Mouse (Mus musculus) urinary bladder, postnatal 25 days (tissue): ENCODE results near the gene Smyd5.
A peak's percentile ranks its signal among the peaks of the same experiment; 100 is the strongest.

Source experiments
- DNase-seq: peaks from one replicate; pipeline ENCODE4 v3.0.0; 2022; ENCODE audit warnings: low spot score

Gene Smyd5

DNA sequence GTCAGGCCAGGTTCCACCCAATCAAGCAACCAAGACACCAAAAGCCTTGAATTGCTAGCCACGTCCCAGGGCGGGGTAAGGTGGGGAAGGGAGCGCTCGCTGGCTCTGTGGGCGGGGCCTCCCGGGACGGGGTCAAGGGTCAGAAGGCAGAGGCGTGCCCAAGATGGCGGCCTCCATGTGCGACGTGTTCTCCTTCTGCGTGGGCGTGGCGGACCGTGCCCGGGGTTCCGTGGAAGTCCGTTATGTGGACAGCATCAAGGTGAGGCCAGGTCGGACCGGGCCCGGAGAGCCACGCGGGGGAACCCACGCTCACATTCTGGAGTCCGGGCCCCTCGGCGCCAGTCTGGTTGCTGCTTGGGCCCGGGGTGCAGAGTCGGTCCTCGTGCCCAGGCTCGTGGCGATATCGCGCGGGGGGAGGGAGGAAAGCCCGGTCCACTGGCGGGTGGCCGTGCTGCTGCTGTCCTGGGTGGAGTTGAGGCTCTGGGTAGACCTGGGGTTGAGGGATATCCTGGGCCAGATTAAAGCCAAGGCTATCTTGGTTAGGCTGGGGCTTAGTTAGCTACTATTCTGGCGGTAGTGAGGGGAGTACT is at the start of gene Smyd5:
Gene Smyd5, plus strand, starts transcription at position 148 of the 590 bp plus-strand sequence.
- peak; percentile 89 for DNase-seq

DNA sequence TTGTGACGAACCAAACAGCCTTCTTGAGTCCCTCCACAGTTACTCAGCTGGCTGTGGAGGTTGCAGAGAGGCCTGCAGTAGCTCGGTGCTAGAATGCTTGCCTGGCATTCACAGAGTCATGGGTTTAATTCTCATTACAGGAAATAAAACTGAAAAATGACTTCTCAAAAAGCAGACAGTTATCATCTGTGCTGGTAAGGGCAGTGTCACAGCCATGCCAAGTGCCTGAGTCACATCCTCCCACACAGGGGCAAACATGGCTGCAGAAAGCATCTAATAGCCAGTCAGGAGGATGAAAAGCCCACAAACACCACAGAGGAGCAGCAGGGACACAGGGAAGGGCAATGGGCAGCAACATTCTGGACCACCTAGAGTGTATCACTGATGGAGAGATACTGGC is 49.0 kb upstream of the Smyd5 start:
- no peak for DNase-seq

DNA sequence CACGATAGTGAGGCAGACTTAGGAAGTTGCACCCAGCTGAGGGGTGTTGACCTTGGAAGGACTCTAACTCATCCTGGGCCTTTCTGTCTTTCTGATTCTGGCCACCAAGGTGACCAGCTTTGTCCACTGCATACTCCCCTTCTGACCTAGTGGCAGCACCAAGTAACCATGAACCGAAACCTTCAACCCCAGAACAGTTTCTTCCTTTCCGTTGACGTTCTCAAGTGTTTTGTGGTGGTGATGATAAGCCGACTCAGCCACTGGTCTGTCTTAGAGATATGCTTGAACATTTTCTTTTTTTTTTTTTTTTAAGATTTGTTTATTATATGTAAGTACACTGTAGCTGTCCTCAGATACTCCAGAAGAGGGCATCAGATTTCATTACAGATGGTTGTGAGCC is 43.2 kb upstream of the Smyd5 start:
- no peak for DNase-seq

DNA sequence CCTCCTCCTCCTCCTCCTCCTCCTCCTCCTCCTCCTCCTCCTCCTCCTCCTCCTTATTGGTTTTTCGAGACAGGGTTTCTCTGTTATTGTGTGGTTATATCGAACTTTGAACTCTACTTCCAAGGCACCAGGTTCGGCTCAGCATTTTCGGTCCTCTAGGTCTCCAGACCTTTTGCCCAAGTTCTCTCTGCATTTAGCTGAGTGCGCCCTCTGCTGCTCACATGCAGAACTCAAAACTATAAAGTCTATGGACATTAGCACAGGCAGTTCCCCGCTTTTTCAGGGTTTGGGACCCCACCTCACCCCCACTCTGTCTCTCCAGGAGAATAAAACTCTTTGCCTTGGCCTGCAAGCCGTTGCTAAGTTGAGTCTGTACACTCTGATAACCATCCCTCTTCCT is 40.0 kb upstream of the Smyd5 start:
- DNase-seq = peak; percentile 76

DNA sequence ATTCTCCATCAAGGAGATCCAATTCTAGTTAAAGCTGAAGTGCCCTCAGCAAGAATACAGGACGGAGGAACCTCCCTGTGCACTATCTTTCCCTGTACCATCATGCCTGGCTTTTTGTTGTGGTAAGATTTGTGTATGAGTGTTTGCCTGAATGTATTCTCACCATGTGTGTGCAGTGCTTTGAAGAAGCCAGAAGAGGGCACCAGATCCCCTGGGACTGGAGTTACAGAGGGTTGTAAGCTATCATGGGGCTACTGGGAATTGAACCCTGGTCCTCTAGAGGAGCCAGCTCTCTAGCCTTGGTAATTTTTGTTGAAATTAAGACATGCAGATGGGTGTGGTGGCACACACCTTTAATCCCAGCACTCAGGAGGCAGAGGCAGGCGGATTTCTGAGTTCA is 36.4 kb upstream of the Smyd5 start:
- no peak for DNase-seq

DNA sequence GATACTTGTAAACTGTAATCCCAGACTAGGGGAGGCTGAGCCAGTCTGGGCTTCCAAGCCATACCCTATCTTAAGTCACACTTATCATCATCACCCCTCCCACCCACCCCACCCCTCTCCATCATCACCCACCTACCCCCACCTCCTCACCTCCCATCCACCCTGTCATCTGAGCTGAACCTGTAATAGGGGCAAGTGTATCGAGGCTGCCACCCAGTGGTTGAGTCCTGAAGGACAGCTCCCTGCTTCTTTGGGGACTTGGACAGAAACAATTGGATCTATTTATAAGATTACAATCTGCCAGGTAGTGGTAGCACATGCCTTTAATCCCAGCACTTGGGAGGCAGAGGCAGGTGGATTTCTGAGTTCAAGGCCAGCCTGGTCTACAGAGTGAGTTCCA is 34.6 kb upstream of the Smyd5 start:
- peak; percentile 32 for DNase-seq

DNA sequence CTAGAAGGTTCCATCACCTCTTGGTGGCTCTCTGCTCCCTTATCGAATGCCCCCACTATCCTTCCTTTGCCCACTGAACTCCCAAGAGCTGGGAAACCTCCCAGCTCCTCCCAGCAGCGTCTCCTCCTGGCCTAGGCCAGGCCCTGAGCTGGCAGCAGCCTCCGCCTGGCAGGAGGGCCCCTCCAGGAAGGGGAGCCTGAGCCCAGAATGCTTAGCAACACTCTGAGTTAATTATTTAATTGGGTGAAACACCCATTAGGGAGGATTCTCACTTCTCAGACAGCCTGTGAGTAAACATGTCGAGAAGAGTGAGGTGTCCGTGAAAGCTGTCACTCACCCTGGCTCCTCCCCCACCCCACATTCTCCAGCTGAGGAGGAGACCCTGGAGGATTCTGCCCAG is 32.1 kb upstream of the Smyd5 start:
- DNase-seq = no peak

DNA sequence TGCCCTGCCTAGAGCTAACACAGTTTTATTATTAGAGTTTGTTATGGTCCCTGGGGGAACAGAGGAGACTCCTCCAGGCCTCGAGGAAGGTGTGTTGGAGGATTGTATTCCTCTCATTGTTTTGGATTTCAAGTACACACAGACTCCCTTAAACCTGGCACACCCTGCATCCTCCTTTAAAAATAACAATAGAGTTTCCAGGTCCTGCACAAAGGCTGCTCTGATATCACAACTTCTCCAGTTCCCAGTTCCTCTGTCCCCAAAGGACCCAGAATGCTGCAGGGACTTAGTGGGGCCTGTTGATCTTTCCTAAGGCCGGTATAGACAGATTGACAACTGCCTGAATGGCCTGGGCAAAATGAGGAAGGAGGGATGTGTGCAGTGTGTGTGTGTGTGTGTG is 29.2 kb upstream of the Smyd5 start:
- no peak for DNase-seq

DNA sequence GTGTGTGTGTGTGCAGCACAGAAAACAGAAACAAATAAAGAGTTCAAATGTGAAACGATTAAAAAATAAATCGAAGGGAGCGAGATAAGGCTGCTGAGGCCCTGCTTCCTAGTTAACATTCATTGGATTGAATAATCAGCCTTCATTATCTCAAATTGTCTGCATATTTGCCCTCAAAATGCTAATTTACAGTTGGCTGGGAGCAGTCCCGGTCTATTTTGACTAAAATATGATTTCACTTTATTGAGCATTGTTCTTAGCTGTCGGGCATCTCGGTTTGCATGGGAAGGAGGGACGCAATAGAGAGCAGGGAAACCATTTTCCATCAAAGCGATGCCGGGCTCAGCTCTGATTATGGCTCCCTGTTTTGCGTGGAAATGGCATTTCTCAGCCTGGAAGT is 28.8 kb upstream of the Smyd5 start:
- DNase-seq = no peak

DNA sequence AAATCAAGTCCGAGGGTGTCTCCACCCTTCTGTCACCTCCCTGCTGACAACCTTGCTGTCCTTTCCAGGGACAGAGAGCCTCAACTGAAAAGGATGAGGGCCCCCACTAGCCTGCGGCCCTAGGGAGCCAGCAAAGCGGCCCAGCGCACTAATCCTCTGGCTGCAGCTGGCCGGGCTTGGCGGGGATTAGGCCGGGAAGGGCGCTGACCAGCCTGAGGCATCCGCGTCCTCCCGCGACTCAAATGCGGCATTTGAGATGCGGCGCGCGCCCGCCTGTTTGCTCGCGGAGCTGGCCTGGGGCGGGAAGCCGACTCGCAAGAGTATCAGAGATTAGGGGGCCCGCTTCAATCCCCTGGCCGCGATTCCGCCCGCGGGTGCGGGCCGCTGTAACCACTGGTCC is 22.8 kb upstream of the Smyd5 start:
- no peak for DNase-seq

DNA sequence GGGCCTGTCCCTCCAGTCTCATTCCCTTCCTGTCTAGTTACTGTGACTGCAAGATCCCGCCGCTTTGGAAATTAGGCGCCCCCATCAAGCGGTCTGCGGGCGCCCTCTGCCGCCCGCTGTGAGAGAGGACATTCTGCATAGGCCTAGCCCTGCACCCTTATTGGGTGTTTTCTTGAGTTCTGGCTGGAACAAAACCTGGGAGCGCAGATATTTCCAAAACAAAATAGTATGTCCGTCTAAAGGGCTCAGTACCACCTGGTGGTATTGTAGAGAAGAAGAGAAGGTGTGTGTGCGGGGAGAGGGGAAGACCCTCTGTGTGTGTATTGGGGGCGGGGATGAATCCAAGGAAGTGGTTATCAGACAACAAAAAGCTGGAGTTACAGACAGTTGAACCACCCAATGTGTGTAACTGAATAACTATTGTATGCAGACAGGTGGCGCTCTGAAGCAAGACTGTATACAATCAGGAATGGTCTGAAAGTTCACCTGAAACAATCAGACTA is 21.0 kb upstream of the Smyd5 start:
- DNase-seq = peak; percentile 23

DNA sequence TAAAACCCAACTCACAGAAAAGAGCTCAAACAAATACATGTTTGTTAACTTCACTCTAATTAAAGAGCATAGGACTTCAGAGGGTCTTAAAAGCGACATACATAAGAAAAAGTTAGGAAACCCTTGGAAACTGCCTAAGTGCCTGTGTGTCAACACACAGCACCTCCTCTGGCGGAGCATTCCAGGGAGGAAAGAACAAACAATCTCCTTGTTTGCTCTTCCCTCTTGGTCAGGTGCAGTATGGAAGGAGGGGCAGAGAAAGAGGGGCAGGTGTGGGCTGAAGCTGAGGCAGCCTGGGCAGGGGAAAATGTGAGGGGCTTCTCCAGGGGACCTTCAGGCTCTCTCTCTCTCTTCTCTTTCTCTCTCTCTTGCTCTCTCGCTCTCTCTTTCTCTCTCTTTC is 16.0 kb upstream of the Smyd5 start:
- no peak for DNase-seq

DNA sequence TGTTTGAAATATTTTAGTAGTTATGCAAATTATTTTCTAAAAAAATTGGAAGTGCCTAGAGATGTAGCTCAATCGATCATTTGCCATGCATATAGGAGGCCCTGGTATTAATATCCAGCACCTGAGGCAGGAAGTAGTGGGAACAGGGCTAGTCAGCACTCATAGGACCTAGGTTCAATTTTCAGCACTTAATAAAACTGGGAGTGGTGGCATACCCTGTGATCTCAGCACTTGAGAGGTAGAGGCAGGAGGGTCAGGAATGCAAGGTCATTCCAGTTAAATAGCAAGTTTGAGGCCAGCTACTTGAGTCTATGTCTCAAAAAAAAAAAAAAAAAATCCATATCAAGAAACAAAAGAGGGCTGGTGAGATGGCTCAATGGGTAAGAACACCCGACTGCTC is 12.6 kb upstream of the Smyd5 start:
- DNase-seq = no peak

DNA sequence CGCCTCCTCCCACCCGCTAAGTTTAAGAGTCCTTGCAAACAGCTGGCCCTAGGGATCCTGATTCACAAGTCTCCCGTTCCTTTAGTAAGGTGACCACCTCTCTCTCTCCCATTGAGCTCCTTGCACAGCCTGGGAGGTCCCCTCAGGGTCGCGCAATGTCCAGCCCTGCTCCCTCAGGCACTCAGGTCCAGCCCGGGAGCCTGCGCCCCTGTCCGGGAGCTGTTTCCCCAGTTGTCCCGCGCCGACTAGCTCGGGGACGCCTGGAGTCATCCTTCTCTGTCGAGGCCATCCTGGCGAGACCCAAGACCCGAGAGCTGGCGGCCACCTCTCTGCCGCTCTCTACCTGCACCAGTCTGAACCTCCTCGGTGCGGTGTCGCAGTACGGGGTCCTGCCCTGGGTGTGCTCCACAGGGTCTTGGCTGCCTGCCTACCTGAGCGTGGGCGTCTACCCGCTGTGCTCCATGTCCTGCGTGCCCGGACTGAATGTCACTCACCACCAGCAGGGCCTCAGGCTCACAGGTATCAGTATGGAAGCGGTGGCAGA is 7.9 kb upstream of the Smyd5 start, which contains the start of gene Noto:
Gene Noto, plus strand, starts transcription at position 51 of the 544 bp plus-strand sequence.
- no peak for DNase-seq

DNA sequence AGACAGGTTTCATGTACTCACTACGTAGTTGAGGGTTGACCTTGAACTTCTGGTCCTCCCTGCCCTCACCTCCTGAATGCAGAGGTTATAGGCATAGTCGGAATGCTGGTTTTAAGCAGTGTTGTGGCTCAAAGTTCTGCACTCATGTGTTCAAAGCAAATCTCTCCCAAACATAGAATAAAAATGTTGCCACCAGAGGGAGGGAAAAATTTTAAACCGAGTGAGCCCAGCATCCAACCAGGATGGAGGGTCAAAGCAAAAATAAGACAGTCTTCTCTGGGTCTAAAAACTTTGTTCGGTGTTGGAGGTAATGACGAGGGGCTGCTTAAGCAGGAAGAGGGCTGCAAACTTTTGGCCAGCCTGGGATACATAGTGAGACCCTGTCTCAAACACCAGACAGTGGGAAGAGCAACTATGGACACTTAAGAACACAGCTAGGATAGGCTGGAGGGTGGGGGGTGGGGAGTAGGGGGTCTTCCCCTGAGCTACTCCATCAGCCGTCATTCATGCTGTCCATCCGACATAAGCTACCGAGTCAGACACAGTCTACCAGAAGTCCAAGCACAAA is 431 bp upstream of the Smyd5 start:
- no peak for DNase-seq

DNA sequence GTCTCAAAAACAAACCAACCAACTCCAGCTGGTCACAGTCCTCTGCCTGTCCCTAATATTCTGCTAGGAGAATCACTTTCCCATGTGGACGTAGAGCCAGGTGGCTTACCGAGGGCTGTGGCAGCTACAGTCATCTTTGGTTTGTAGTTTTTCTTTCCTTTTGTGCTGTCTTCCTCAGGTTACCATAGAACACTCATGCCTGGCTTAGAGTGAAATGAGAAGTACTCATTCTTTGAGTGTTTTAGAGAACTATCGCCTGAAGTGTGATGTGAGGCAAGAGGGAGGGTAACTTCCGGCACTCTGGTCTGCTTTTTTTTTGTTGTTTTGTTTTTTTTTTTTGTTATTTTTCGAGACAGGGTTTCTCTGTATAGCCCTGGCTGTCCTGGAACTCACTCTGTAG is 2.1 kb downstream of the Smyd5 start:
- DNase-seq = no peak

DNA sequence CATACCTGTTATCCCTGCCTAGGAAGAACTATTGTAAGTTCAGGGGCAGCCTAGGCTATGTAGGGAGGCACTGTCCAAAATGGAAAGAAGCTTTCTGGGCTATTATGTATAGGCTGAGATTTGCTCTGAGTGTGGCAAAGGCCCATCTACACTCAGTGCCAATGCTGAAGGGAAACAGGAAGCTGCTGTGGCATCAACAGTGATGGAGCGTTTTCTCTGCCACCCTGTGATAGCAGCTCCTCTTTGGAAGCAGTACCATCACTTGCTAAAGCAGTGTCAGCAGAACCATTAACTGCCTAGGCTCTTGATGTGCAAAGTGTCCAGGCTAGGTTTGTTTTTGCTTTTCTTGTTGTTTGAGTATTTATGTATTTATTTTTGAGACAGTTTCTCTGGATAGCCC is 4.4 kb downstream of the Smyd5 start:
- DNase-seq = no peak

DNA sequence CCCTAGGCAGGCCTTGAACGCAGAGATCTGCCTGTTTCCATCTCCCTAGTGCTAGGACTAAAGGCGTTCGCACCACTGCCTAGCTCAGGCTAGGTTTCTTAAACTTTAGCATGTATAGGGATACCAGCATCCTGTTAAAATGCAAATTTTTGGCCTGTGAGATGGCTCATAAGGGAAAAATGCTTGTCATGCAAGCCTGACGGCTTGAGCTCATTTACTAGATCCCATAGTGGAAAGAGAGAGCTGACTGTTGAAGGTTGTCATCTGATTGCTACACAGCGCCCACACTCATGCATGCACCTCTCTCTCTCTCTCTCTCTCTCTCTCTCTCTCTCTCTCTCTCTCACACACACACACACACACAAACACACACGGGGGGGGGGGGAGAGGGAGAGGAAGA is 4.8 kb downstream of the Smyd5 start:
- DNase-seq = no peak

DNA sequence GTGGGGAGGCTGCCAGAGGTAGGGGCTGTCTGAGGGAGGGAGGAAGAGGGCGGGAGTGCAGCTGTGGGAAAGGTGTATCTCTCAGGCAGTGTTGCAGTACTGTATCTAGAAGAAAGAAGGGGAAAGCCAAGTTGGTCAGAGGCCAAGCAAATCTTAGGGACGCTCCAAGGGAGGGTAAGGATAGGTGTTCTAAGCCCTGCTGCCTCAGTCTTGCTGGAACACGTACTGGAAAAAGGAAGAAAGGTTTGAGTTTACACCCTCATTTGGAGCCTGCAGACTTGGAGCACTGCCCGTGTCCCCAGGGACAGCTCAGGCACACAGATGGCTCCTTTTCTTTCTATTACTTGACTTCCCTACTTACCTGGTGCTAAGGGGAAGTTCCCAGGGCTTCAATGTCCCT is 9.4 kb downstream of the Smyd5 start:
- DNase-seq = no peak

DNA sequence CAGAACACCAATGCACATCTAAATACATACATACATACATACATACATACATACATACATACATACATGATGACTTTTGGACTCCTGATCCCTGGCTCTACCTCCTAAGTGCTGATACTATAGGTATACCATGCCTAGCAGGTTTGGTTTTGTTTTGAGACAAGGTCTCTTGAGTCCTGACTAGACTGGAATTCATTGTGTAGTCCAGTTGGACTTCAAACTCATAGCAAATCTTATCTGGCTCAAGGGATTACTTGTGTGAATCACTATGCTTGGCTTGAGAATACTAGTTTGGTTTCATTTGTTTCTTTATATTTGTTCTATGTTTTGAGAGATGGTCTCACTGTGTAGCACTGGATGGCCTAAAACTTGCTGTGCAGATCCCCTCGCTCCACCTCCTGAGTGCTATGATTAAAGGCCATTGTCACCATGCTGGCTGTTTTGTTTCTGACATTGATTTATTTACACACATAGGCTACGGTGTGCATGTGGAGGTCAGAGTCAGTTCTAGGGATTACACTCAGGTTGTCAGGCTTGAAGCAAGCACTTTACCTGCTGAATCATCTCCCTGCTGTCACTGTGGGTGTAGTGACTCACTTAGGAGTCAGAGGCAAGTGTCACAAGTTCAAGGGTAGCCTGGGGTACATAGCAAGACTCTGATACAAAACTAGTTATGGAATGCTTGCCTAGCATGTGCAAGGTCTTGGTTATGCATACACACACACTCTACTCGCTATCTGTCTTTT is 11.9 kb downstream of the Smyd5 start:
- no peak for DNase-seq

DNA sequence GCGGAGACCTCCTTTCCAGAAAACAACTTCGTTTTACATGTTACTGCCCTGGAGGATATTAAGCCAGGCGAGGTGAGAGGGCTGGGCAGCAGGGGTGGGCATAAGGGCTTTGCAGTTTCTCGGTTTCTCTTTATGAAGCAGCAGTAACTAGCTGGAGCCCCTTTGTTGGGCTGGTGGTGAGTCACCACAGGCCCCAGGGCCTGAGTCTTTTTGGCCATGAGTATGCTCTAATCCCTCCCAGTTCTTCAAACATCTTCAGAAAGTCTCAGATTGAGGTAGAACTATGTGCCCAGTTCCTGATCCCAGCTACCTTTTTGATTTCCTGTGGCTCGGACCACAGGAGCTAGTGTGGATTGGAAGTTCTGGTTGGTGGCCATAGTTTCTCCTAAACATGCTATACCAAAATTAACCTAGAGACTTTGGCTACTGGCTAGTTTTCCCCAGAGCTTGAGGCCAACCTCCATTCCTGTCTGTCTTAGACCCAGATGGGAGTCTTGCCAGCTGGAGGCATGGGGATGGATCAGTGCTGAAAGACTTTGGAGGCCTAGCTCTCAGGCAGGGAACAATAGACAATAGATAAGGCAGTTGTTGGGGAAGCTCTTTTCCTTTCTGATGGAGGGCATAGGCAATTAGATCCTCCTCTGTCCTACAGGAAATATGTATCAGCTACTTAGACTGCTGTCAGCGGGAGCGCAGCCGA is 12.6 kb downstream of the Smyd5 start:
- DNase-seq = no peak

DNA sequence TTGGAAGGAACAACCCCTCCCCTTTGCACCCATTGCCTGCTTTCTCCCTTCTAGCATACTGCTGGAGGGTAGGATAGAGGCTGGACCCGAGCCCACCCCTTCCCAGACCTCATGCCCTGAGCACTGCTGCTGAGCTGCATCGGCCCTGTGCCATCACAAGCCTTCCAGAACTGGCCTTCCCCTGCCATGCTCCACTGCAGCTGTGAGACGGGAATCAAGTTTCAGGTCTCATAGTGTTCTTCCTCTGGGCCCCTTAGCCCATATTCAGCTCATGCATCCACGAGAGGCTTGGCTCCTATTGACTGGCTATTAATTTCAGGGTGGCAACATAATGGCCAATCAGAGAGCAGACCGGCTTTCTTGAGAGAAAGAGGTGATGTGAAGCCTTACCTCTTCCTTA is 13.5 kb downstream of the Smyd5 start:
- no peak for DNase-seq

DNA sequence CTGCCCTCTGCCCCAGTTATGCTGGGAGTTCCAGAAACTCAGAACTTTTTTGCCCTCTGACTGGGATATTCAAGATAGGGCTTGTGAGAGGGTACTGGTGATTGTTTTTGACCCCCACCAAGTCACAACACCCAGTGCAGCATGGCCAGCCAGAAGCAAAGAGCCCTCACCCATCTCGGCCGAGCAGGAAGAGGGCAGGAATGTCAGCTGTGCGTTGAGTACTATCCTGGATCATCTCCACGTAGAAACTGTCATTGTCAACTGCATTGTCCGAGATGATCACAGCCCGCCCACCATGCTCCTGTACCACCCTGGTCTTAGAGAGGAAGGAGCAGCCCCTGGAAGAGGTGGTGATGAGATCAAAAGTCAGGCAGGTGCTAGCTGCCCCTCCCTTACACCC is 15.6 kb downstream of the Smyd5 start:
- no peak for DNase-seq
